Mouse (Mus musculus): ENCODE results near the gene Slc43a2.

- TF ChIP-seq BHLHE40 (IDR thresholded peaks at IDR 0.05; ENCODE audit: borderline replicate concordance, low read depth, low read length) (no peak), ELF1 (IDR thresholded peaks at IDR 0.05; ENCODE audit: low read depth, low read length) (no peak), SMC3 (IDR thresholded peaks at IDR 0.05; ENCODE audit: low read depth, low read length) (no peak), MAX (IDR thresholded peaks at IDR 0.05; ENCODE audit: low read length) (no peak), GABPA (IDR thresholded peaks at IDR 0.05; ENCODE audit: low read depth, low read length) (no peak), CTCF (IDR thresholded peaks at IDR 0.05 in 2 of 3, conservative IDR thresholded peaks at IDR 0.05 in 1 of 3; ENCODE audit: control insufficient read depth in 1 of 3, insufficient read depth in 1 of 3, low read depth in 2 of 3, low read length in 3 of 3, poor library complexity in 1 of 3, severe bottlenecking in 1 of 3) (no peak)
Measured at GRCm38 (mm10) chr11:75498126-75498525, 33.4 kb upstream of the Slc43a2 start.

Data from MEL (cell line).